Mouse (Mus musculus): Measurements from ENCODE around the gene Pla2g4b. TPM values are rescaled to one million over a fixed set of nuclear protein-coding genes. Genes with fewer than 3 reads are reported as not detected.

The Pla2g4b gene
- polyA plus RNA-seq, 1 experiment from 2014 or later: 1.3 TPM

DNA sequence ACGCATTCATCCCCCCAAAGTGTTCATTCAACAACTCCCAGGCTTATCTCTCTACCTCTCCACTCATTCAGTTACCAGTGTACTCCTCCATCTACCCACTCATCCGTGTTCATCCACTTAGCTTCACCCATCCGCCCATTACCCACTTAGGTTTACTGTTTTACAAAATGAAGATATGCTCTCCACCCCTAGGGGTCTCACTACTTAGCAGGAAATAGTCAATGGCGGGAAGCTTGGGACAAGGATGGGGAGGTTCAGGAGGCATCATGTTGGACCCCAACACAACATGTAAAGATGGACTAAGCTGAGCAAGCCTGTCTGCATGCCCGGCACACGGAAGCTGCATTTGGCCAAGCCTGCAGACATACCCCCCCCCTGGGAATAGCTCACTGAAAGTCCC lies 31.4 kb downstream of the Pla2g4b start:
- Histone ChIP-seq H3K4me1 (ENCODE audit: control insufficient read depth, insufficient read depth, low read length) (peaks cover 18% of the 10 kb centered on the region; the same call in 1 of the 2 replicates), H3K27ac (ENCODE audit: low read depth, low read length) (no peak overlapping the region), H3K27me3 (ENCODE audit: control insufficient read depth, insufficient read depth, low read length) (no peaks in the 10 kb centered on the region), H3K36me3 (ENCODE audit: control insufficient read depth, insufficient read depth, low read length) (no peaks in the 10 kb centered on the region), H3K9me3 (ENCODE audit: control insufficient read depth, low read length) (no peaks in the 10 kb centered on the region), H3K4me2 (replicated peaks; ENCODE audit: low read depth, low read length) (no peak overlapping the region), H3K9ac (ENCODE audit: low read depth, low read length) (no peak overlapping the region), H3K4me3 (ENCODE audit: low read length) (no peak overlapping the region)
- 84% methylated on average over 6 of the region's 6 CpGs for WGBS
- no peak for ATAC-seq (ENCODE audit: low FRiP score, low TSS enrichment)

GRCm38 (mm10) chr2:120065243-120065642 lies 32.0 kb downstream of the Pla2g4b start:
- Histone ChIP-seq H3K4me2 (replicated peaks; ENCODE audit: low read depth, low read length) (no peak overlapping the region), H3K27me3 (ENCODE audit: control insufficient read depth, insufficient read depth, low read length) (no peaks in the 10 kb centered on the region), H3K27ac (ENCODE audit: low read depth, low read length) (no peak overlapping the region), H3K9me3 (ENCODE audit: control insufficient read depth, low read length) (no peaks in the 10 kb centered on the region), H3K9ac (ENCODE audit: low read depth, low read length) (no peak overlapping the region), H3K4me3 (ENCODE audit: low read length) (no peak overlapping the region), H3K4me1 (ENCODE audit: control insufficient read depth, insufficient read depth, low read length) (peaks cover 15% of the 10 kb centered on the region; the same call in 1 of the 2 replicates), H3K36me3 (ENCODE audit: control insufficient read depth, insufficient read depth, low read length) (no peaks in the 10 kb centered on the region)
- ATAC-seq (ENCODE audit: low FRiP score, low TSS enrichment): no peak
- WGBS: 88% methylated on average over 10 of the region's 10 CpGs

- Histone ChIP-seq H3K4me2 (replicated peaks; ENCODE audit: low read depth, low read length) (no peak overlapping the region), H3K4me3 (ENCODE audit: low read length) (no peak overlapping the region), H3K27ac (ENCODE audit: low read depth, low read length) (no peak overlapping the region), H3K9me3 (ENCODE audit: control insufficient read depth, low read length) (no peaks in the 10 kb centered on the region), H3K36me3 (ENCODE audit: control insufficient read depth, insufficient read depth, low read length) (no peaks in the 10 kb centered on the region), H3K27me3 (ENCODE audit: control insufficient read depth, insufficient read depth, low read length) (no peaks in the 10 kb centered on the region), H3K9ac (ENCODE audit: low read depth, low read length) (no peak overlapping the region), H3K4me1 (ENCODE audit: control insufficient read depth, insufficient read depth, low read length) (0 out of 2 replicates have a peak, but pooled peaks cover 9% of the 10 kb centered on the region)
- WGBS: 82% methylated on average over 3 of the region's 3 CpGs
- no peak for ATAC-seq (ENCODE audit: low FRiP score, low TSS enrichment)
Observed at GRCm38 (mm10) chr2:120066224-120066623, 33.0 kb downstream of the Pla2g4b start.

- Histone ChIP-seq H3K27ac (ENCODE audit: low read depth, low read length) (no peak overlapping the region), H3K9ac (ENCODE audit: low read depth, low read length) (no peak overlapping the region), H3K4me1 (ENCODE audit: control insufficient read depth, insufficient read depth, low read length) (no peaks in the 10 kb centered on the region), H3K9me3 (ENCODE audit: control insufficient read depth, low read length) (no peaks in the 10 kb centered on the region), H3K4me3 (ENCODE audit: low read length) (no peak overlapping the region), H3K4me2 (replicated peaks; ENCODE audit: low read depth, low read length) (no peak overlapping the region), H3K27me3 (ENCODE audit: control insufficient read depth, insufficient read depth, low read length) (no peaks in the 10 kb centered on the region), H3K36me3 (ENCODE audit: control insufficient read depth, insufficient read depth, low read length) (no peaks in the 10 kb centered on the region)
- peak; percentile 62 for ATAC-seq (ENCODE audit: low FRiP score, low TSS enrichment)
- 43% methylated on average over 16 of the region's 16 CpGs for WGBS
Observed at GRCm38 (mm10) chr2:120068555-120069465, 35.6 kb downstream of the Pla2g4b start.

GRCm38 (mm10) chr2:120069466-120069990 lies 36.3 kb downstream of the Pla2g4b start:
- no peak overlapping the region for H3K4me3 ChIP-seq (ENCODE audit: low read length)
- 65% methylated on average over 8 of the region's 8 CpGs for WGBS
- H3K27me3 ChIP-seq (ENCODE audit: control insufficient read depth, insufficient read depth, low read length): peaks cover under 1% of the 10 kb centered on the region; the same call in 1 of the 2 replicates
- no peaks in the 10 kb centered on the region for H3K36me3 ChIP-seq (ENCODE audit: control insufficient read depth, insufficient read depth, low read length)
- H3K9me3 ChIP-seq (ENCODE audit: control insufficient read depth, low read length): no peaks in the 10 kb centered on the region
- H3K27ac ChIP-seq (ENCODE audit: low read depth, low read length): no peak overlapping the region
- no peaks in the 10 kb centered on the region for H3K4me1 ChIP-seq (ENCODE audit: control insufficient read depth, insufficient read depth, low read length)
- ATAC-seq (ENCODE audit: low FRiP score, low TSS enrichment): no peak
- H3K9ac ChIP-seq (ENCODE audit: low read depth, low read length): no peak overlapping the region
- H3K4me2 ChIP-seq (replicated peaks; ENCODE audit: low read depth, low read length): no peak overlapping the region

- H3K36me3 ChIP-seq (ENCODE audit: control insufficient read depth, insufficient read depth, low read length): no peaks in the 10 kb centered on the region
- peaks cover 17% of the 10 kb centered on the region for H3K27me3 ChIP-seq (ENCODE audit: control insufficient read depth, insufficient read depth, low read length)
- 91% methylated on average over 4 of the region's 4 CpGs for WGBS
- no peak overlapping the region for H3K27ac ChIP-seq (ENCODE audit: low read depth, low read length)
- no peaks in the 10 kb centered on the region for H3K4me1 ChIP-seq (ENCODE audit: control insufficient read depth, insufficient read depth, low read length)
- no peaks in the 10 kb centered on the region for H3K9me3 ChIP-seq (ENCODE audit: control insufficient read depth, low read length)
- no peak overlapping the region for H3K4me3 ChIP-seq (ENCODE audit: low read length)
- no peak for ATAC-seq (ENCODE audit: low FRiP score, low TSS enrichment)
- H3K9ac ChIP-seq (ENCODE audit: low read depth, low read length): no peak overlapping the region
- no peak overlapping the region for H3K4me2 ChIP-seq (replicated peaks; ENCODE audit: low read depth, low read length)
Observed at GRCm38 (mm10) chr2:120074096-120074495, 40.9 kb downstream of the Pla2g4b start.

GRCm38 (mm10) chr2:120076076-120076705 lies 43.0 kb downstream of the Pla2g4b start:
- Histone ChIP-seq H3K27ac (ENCODE audit: low read depth, low read length) (no peak overlapping the region), H3K9me3 (ENCODE audit: control insufficient read depth, low read length) (no peaks in the 10 kb centered on the region), H3K36me3 (ENCODE audit: control insufficient read depth, insufficient read depth, low read length) (no peaks in the 10 kb centered on the region), H3K27me3 (ENCODE audit: control insufficient read depth, insufficient read depth, low read length) (peaks cover 17% of the 10 kb centered on the region), H3K4me2 (replicated peaks; ENCODE audit: low read depth, low read length) (peak overlapping the region; percentile 60), H3K9ac (ENCODE audit: low read depth, low read length) (peak overlapping the region; percentile 23; the same call in 1 of the 2 replicates), H3K4me3 (ENCODE audit: low read length) (peak overlapping the region; percentile 41), H3K4me1 (ENCODE audit: control insufficient read depth, insufficient read depth, low read length) (no peaks in the 10 kb centered on the region)
- peak; percentile 83 for ATAC-seq (ENCODE audit: low FRiP score, low TSS enrichment)
- under 1% methylated on average over 36 of the region's 36 CpGs for WGBS

GRCm38 (mm10) chr2:120082416-120082815 lies 49.2 kb downstream of the Pla2g4b start:
- Histone ChIP-seq H3K27ac (ENCODE audit: low read depth, low read length) (no peak overlapping the region), H3K4me3 (ENCODE audit: low read length) (no peak overlapping the region), H3K9ac (ENCODE audit: low read depth, low read length) (no peak overlapping the region), H3K4me2 (replicated peaks; ENCODE audit: low read depth, low read length) (no peak overlapping the region), H3K9me3 (ENCODE audit: control insufficient read depth, low read length) (no peaks in the 10 kb centered on the region), H3K36me3 (ENCODE audit: control insufficient read depth, insufficient read depth, low read length) (no peaks in the 10 kb centered on the region), H3K4me1 (ENCODE audit: control insufficient read depth, insufficient read depth, low read length) (no peaks in the 10 kb centered on the region), H3K27me3 (ENCODE audit: control insufficient read depth, insufficient read depth, low read length) (peaks cover 1% of the 10 kb centered on the region)
- 73% methylated on average over 2 of the region's 2 CpGs for WGBS
- no peak for ATAC-seq (ENCODE audit: low FRiP score, low TSS enrichment)

All from kidney, embryonic 14.5 days (tissue).